Mouse (Mus musculus) c-Kit-positive CD71-positive TER-119-negative erythroid progenitor cells, embryonic 14.5 days (primary cell): ENCODE measurements around the gene Sbk3.
A peak's percentile ranks its signal among the peaks of the same experiment; 100 is the strongest.

ENCODE experiments used
- DNase-seq: peaks from one replicate; pipeline ENCODE4 v3.0.0-alpha.2; 2013; ENCODE audit warnings: low read depth

Gene Sbk3

GRCm38 (mm10) chr7:4993347-4993998 is 22.5 kb upstream of the Sbk3 start:
- no peak for DNase-seq

GRCm38 (mm10) chr7:4988250-4988649 is 17.3 kb upstream of the Sbk3 start:
- no peak for DNase-seq

- DNase-seq, result no peak
These were observed 5.9 kb upstream of the Sbk3 start for GRCm38 (mm10) chr7:4976832-4977231.

- no peak for DNase-seq
These were observed 4.5 kb upstream of the Sbk3 start for GRCm38 (mm10) chr7:4975455-4975854.

GRCm38 (mm10) chr7:4972321-4973047 is 1.5 kb upstream of the Sbk3 start:
- no peak for DNase-seq

- no peak for DNase-seq
These were observed 742 bp upstream of the Sbk3 start for GRCm38 (mm10) chr7:4971710-4972109.

GRCm38 (mm10) chr7:4964988-4965387 is 6.0 kb downstream of the Sbk3 start:
- no peak for DNase-seq

GRCm38 (mm10) chr7:4964272-4964671 is 6.7 kb downstream of the Sbk3 start, which contains the start of gene Sbk2:
TSS of gene Sbk2 (minus strand) at chr7:4964406.
- DNase-seq, result peak; percentile 34

- no peak for DNase-seq
These were observed 7.4 kb downstream of the Sbk3 start for GRCm38 (mm10) chr7:4963527-4963926.

- no peak for DNase-seq
These were observed 13.6 kb downstream of the Sbk3 start for GRCm38 (mm10) chr7:4957361-4957760.

GRCm38 (mm10) chr7:4953815-4954445 is 17.0 kb downstream of the Sbk3 start:
- DNase-seq, result no peak

GRCm38 (mm10) chr7:4950561-4951342 is 20.2 kb downstream of the Sbk3 start:
- no peak for DNase-seq

- DNase-seq, result no peak
These were observed 22.6 kb downstream of the Sbk3 start for GRCm38 (mm10) chr7:4948386-4948785.

- DNase-seq, result no peak
These were observed 23.1 kb downstream of the Sbk3 start for GRCm38 (mm10) chr7:4947855-4948254.

- peak; percentile 85 for DNase-seq
These were observed 27.6 kb downstream of the Sbk3 start for GRCm38 (mm10) chr7:4943223-4943815.

GRCm38 (mm10) chr7:4942673-4943072 is 28.3 kb downstream of the Sbk3 start:
- no peak for DNase-seq

GRCm38 (mm10) chr7:4940068-4940479 is 30.9 kb downstream of the Sbk3 start:
- DNase-seq, result peak; percentile 78

- DNase-seq, result peak; percentile 53
These were observed 32.5 kb downstream of the Sbk3 start for GRCm38 (mm10) chr7:4938456-4938855.

- no peak for DNase-seq
These were observed 33.6 kb downstream of the Sbk3 start for GRCm38 (mm10) chr7:4937392-4937791.

- DNase-seq, result no peak
These were observed 34.1 kb downstream of the Sbk3 start for GRCm38 (mm10) chr7:4936832-4937231.

GRCm38 (mm10) chr7:4934160-4934914 is 36.6 kb downstream of the Sbk3 start:
- DNase-seq, result no peak
